Mouse (Mus musculus) bone marrow, adult 2 months (tissue): ENCODE data around the gene Kcne4.

ENCODE experiments used
- CTCF ChIP-seq: fragments of 200-500 bp; IDR thresholded peaks from 2 replicates; pipeline ENCODE4 v1.5.1; 2011; ENCODE audit warnings: low read length, control low read depth; ENCODE audit not compliant: control insufficient read depth, insufficient read depth
- POLR2A ChIP-seq: fragments of 200-500 bp; IDR thresholded peaks from 2 replicates; pipeline ENCODE4 v1.6.1; 2011; ENCODE audit warnings: low read depth, mild to moderate bottlenecking, control low read depth, low read length, borderline replicate concordance; ENCODE audit not compliant: control insufficient read depth

DNA sequence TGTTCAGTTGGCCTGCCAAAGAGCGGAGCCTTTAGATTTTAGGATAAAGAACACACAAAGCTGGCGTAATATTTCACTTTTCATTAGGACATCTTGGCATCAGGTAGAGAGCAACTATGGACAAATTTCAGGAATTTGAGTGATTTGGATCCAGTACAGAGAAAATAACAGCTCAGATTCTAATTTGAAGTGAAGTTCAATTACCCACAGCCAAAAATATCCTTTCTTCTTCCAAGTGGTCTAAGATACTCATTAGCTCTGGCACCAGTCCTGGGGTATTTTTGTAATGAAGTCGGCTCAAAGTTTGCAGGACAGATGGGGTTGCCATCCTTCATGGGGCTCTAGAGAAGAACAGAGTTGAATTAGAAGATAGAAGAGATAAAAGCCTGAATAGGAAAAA lies 21.9 kb downstream of the Kcne4 start:
- TF ChIP-seq POLR2A (no peak), CTCF (no peak)
